Mouse (Mus musculus) limb, embryonic 13.5 days (tissue): Measurements from ENCODE around the gene Rbfox1. TPM values are rescaled to one million over a fixed set of nuclear protein-coding genes. Genes with fewer than 3 reads are reported as not detected.

Source experiments
- ATAC-seq: fragments of 200-750 bp; cut with Nextera tagmentation; 2 replicates; pipeline ENCODE4 v1.8.0; 2017; ENCODE audit warnings: low read depth, moderate number of reproducible peaks, moderate TSS enrichment; ENCODE audit not compliant: low FRiP score
- H3K27ac ChIP-seq: fragments of 300-500 bp; sonication (generic); 2 replicates; pipeline ENCODE4 v1.5.1; 2015; ENCODE audit warnings: inconsistent platforms, mild to moderate bottlenecking, moderate library complexity
- H3K27me3 ChIP-seq: fragments of 300-500 bp; sonication (generic); 2 replicates; pipeline ENCODE4 v1.6.1; 2015; ENCODE audit warnings: mild to moderate bottlenecking, inconsistent platforms
- H3K36me3 ChIP-seq: fragments of 300-500 bp; sonication (generic); 2 replicates; pipeline ENCODE4 v1.6.1; 2015; ENCODE audit warnings: inconsistent platforms, mild to moderate bottlenecking, moderate library complexity
- H3K4me1 ChIP-seq: fragments of 300-500 bp; sonication (generic); 2 replicates; pipeline ENCODE4 v1.6.1; 2015; ENCODE audit warnings: inconsistent platforms
- H3K4me2 ChIP-seq: fragments of 300-500 bp; sonication (generic); replicated peaks from 2 replicates; pipeline ENCODE4 v1.6.1; 2015; ENCODE audit warnings: inconsistent platforms, mild to moderate bottlenecking, moderate library complexity
- H3K4me3 ChIP-seq: fragments of 300-500 bp; sonication (generic); 2 replicates; pipeline ENCODE4 v1.5.1; 2015; ENCODE audit warnings: moderate library complexity, mild to moderate bottlenecking, inconsistent platforms
- H3K9ac ChIP-seq: fragments of 300-500 bp; sonication (generic); 2 replicates; pipeline ENCODE4 v1.6.1; 2015; ENCODE audit warnings: mild to moderate bottlenecking, inconsistent platforms
- H3K9me3 ChIP-seq: fragments of 300-500 bp; sonication (generic); 2 replicates; pipeline ENCODE4 v1.6.1; 2016; ENCODE audit warnings: inconsistent platforms
- WGBS: fragments of 180-500 bp; shearing (Covaris S2); methylation state at CpG from one replicate; pipeline ENCODE4 v1.1.7; 2015; 5-methylcytosine and 5-hydroxymethylcytosine counted together
- polyA plus RNA-seq: library from polyadenylated mRNA; unstranded; fragments of >200 nt; fragmentation: Nextera tagmentation; extraction: Ambion mirVana; gene quantifications from 2 replicates; pipeline ENCODE4 v1.2.1, GENCODE M21; 2015

The Rbfox1 gene
- polyA plus RNA-seq, 1 experiment from 2014 or later: 4.1 TPM

GRCm38 (mm10) chr16:6785026-6785425 is 899.9 kb downstream of the Rbfox1 start:
- no peaks in the 10 kb centered on the region for H3K36me3 ChIP-seq
- H3K4me2 ChIP-seq: no peak overlapping the region
- no peak overlapping the region for H3K27ac ChIP-seq
- WGBS: 48% methylated on average over 4 of the region's 4 CpGs
- H3K9ac ChIP-seq: no peak overlapping the region
- H3K4me3 ChIP-seq: no peak overlapping the region
- no peaks in the 10 kb centered on the region for H3K9me3 ChIP-seq
- ATAC-seq: no peak
- no peaks in the 10 kb centered on the region for H3K27me3 ChIP-seq
- no peaks in the 10 kb centered on the region for H3K4me1 ChIP-seq

DNA sequence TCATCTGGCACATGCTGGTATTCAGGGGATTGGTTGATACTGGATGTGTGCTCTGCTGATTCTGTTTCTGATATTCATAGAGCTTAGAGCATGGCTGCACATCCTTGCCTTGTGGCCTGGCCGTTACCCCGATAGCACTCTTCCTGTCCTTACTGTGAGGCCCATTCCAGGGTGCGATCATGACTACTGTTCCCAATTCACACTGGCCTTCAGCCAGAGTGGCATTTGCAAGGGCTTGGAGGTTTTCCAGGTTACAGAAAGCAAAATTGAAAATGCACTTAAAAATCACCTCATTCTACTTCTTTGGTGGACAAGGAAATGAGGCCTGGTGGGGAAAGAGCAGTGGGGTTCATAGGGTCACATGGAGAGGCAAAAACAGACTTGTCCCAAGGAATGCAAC is 906.1 kb downstream of the Rbfox1 start:
- H3K27ac ChIP-seq: no peak overlapping the region
- no peak overlapping the region for H3K4me3 ChIP-seq
- 0 out of 2 replicates have a peak, but pooled peaks cover 3% of the 10 kb centered on the region for H3K4me1 ChIP-seq
- H3K9ac ChIP-seq: no peak overlapping the region
- ATAC-seq: no peak
- H3K9me3 ChIP-seq: no peaks in the 10 kb centered on the region
- H3K4me2 ChIP-seq: no peak overlapping the region
- no peaks in the 10 kb centered on the region for H3K36me3 ChIP-seq
- no peaks in the 10 kb centered on the region for H3K27me3 ChIP-seq
- 69% methylated on average over 3 of the region's 3 CpGs for WGBS

GRCm38 (mm10) chr16:6791655-6792054 is 906.5 kb downstream of the Rbfox1 start:
- Histone ChIP-seq H3K4me3 (no peak overlapping the region), H3K9me3 (no peaks in the 10 kb centered on the region), H3K27me3 (no peaks in the 10 kb centered on the region), H3K27ac (no peak overlapping the region), H3K36me3 (no peaks in the 10 kb centered on the region), H3K4me2 (no peak overlapping the region), H3K9ac (no peak overlapping the region), H3K4me1 (0 out of 2 replicates have a peak, but pooled peaks cover 3% of the 10 kb centered on the region)
- ATAC-seq: peak; percentile 69
- 14% methylated on average over 9 of the region's 9 CpGs for WGBS

DNA sequence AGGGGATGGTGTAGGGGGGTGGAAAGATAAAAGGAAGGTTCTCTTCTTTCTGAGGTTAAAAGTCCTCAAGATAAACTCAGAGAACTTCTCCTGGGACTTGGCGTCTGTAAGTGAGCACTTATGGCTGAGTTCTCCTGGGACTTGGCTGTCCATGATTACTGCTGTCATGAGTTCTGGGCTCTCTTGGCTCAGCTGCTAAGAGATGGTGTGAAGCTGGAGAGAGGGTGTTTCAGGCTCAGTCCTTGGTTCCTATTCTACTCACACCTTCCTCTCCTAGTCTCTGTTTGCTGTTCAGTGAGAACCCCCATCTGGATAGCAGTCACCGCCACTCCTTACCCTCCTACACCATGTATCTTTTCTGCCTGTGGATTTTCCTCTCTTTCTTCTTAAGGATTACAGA is 921.1 kb downstream of the Rbfox1 start:
- no peaks in the 10 kb centered on the region for H3K4me1 ChIP-seq
- H3K9ac ChIP-seq: no peak overlapping the region
- no peaks in the 10 kb centered on the region for H3K9me3 ChIP-seq
- no peaks in the 10 kb centered on the region for H3K36me3 ChIP-seq
- no peak overlapping the region for H3K4me2 ChIP-seq
- H3K4me3 ChIP-seq: no peak overlapping the region
- no peak for ATAC-seq
- H3K27ac ChIP-seq: no peak overlapping the region
- no peaks in the 10 kb centered on the region for H3K27me3 ChIP-seq
- WGBS: 96% methylated on average over 2 of the region's 2 CpGs

DNA sequence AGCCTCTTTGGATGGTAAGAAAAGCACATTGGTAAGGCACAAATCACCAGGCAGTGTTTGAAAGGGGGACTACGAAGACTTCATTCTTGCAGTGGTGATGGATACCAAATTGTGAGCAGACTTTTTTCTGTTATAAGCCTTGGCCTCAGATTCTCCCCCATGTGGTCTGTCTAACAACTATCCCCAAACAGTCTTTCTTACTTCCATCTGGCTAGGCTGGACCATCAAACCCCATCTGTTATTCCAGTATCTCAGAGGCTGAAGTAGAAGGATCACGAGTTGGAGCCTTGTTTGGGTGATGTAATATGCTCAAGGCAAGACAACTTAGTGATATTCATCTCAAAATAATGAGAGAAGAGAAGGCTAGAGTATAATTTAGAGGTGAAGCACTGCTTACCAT is 922.7 kb downstream of the Rbfox1 start:
- Histone ChIP-seq H3K4me3 (no peak overlapping the region), H3K36me3 (no peaks in the 10 kb centered on the region), H3K9ac (no peak overlapping the region), H3K4me1 (peaks cover 5% of the 10 kb centered on the region), H3K4me2 (no peak overlapping the region), H3K27me3 (no peaks in the 10 kb centered on the region), H3K9me3 (no peaks in the 10 kb centered on the region), H3K27ac (no peak overlapping the region)
- WGBS: 78% methylated on average over 2 of the region's 2 CpGs
- no peak for ATAC-seq

DNA sequence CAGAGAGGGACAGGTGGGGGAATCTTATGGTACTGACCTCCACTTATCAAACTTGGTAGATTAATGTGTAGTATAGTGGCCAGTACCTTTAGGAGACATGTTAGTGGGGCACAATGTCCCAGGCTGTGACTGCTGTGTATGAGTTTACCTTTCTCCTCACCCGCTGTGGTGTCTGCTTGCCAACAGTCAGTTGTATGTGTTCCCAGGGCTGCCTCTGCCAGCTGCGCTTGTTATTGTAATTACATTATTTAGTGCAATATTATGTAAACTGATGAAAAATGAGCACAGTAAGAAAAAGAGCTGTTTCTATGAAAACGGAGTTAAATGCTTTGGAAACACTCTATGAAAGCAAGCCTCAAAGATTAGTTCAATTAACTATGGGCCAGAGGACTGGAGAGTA is 928.7 kb downstream of the Rbfox1 start:
- WGBS: 80% methylated on average over 3 of the region's 3 CpGs
- H3K9me3 ChIP-seq: no peaks in the 10 kb centered on the region
- peaks cover 20% of the 10 kb centered on the region for H3K4me1 ChIP-seq
- no peak overlapping the region for H3K9ac ChIP-seq
- no peak overlapping the region for H3K4me2 ChIP-seq
- no peak for ATAC-seq
- no peaks in the 10 kb centered on the region for H3K27me3 ChIP-seq
- no peak overlapping the region for H3K27ac ChIP-seq
- no peaks in the 10 kb centered on the region for H3K36me3 ChIP-seq
- H3K4me3 ChIP-seq: no peak overlapping the region

DNA sequence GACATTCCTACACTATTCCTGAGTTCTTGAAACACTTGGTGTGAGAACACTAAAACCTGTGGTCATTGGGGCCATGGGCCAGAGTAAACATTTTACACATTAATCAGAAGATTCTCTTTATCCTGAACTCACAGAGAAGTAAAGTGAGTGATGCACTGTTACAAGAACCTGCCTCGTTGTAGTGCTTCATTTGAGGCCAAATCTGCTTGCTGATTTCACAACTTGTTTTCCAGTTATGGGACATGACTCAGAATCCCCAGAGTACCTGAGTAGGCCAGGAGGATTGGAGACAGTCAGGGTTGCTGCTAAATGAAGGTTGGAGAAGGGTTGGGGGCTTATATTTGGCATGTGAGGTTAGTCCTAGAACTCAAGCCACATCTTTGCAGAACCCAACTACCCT is 936.6 kb downstream of the Rbfox1 start:
- WGBS: 82% methylated on average over 1 of the region's 1 CpGs
- no peaks in the 10 kb centered on the region for H3K27me3 ChIP-seq
- H3K36me3 ChIP-seq: no peaks in the 10 kb centered on the region
- H3K9me3 ChIP-seq: no peaks in the 10 kb centered on the region
- no peaks in the 10 kb centered on the region for H3K4me1 ChIP-seq
- H3K9ac ChIP-seq: no peak overlapping the region
- no peak for ATAC-seq
- no peak overlapping the region for H3K27ac ChIP-seq
- H3K4me2 ChIP-seq: no peak overlapping the region
- H3K4me3 ChIP-seq: no peak overlapping the region

GRCm38 (mm10) chr16:6829892-6830524 is 944.9 kb downstream of the Rbfox1 start:
- no peaks in the 10 kb centered on the region for H3K36me3 ChIP-seq
- H3K27ac ChIP-seq: no peak overlapping the region
- no peak for ATAC-seq
- H3K4me2 ChIP-seq: no peak overlapping the region
- no peak overlapping the region for H3K4me3 ChIP-seq
- H3K9me3 ChIP-seq: no peaks in the 10 kb centered on the region
- no peaks in the 10 kb centered on the region for H3K4me1 ChIP-seq
- 85% methylated on average over 6 of the region's 6 CpGs for WGBS
- H3K27me3 ChIP-seq: no peaks in the 10 kb centered on the region
- no peak overlapping the region for H3K9ac ChIP-seq

GRCm38 (mm10) chr16:6833486-6833885 is 948.3 kb downstream of the Rbfox1 start:
- H3K9ac ChIP-seq: no peak overlapping the region
- no peak overlapping the region for H3K4me2 ChIP-seq
- ATAC-seq: no peak
- no peak overlapping the region for H3K4me3 ChIP-seq
- H3K36me3 ChIP-seq: no peaks in the 10 kb centered on the region
- H3K4me1 ChIP-seq: no peaks in the 10 kb centered on the region
- no peaks in the 10 kb centered on the region for H3K27me3 ChIP-seq
- no peak overlapping the region for H3K27ac ChIP-seq
- no peaks in the 10 kb centered on the region for H3K9me3 ChIP-seq

DNA sequence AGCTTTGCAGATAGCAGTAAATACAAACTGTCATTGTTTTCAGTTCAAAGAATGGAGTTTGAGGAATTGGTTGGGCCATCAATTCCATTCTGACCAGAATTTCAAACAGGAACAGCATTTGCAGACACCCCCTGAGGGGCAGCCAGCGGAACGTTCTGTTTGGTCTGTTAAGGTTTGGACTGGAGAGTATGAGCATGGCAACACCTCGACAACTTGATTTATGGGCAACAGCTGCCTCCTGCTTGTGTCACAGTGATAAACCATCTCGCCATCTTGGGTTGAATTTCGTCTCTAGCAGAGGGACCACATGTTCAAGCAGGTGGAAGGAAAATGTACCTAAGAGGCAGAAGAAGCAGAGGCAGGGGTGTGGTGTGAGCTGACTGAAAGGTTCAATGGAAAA is 949.9 kb downstream of the Rbfox1 start:
- no peak overlapping the region for H3K4me2 ChIP-seq
- no peak overlapping the region for H3K9ac ChIP-seq
- H3K4me1 ChIP-seq: no peaks in the 10 kb centered on the region
- no peak for ATAC-seq
- H3K9me3 ChIP-seq: no peaks in the 10 kb centered on the region
- H3K4me3 ChIP-seq: no peak overlapping the region
- no peaks in the 10 kb centered on the region for H3K36me3 ChIP-seq
- no peaks in the 10 kb centered on the region for H3K27me3 ChIP-seq
- WGBS: 12% methylated on average over 5 of the region's 5 CpGs
- no peak overlapping the region for H3K27ac ChIP-seq

DNA sequence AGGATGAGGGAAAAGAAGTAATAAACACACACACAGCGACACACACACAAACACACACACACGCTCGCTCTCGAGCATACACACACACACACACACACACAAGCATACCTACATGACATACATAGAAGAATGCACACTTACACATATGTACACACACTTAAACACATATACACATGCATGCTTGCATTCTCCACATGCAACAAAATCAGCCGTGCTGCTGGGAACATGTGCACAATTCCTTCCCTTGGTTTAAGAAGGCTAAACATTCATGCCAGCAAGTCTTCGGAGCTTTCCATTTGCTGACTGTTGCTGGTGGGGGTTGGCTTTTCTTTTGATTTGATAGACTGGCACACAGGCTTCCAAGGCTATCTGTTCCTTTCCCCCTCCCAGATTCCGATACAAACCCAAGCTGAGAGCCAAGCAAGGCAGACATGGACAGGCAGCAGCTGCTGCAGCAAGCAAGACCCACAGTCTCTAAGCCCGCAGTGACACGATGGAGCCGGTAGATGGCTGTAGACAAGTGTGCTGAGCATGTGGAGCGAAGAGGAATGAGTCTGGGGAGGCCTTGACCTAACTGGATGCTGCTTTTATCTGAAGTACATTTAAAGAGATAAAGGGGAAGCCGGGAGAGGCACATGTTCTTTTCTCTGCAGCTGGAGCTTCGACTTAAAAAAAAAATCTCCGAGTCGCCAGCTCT is 954.3 kb downstream of the Rbfox1 start:
- no peak overlapping the region for H3K27ac ChIP-seq
- H3K4me2 ChIP-seq: no peak overlapping the region
- ATAC-seq: peak; percentile 64; the same call in 1 of the 2 replicates
- no peaks in the 10 kb centered on the region for H3K36me3 ChIP-seq
- H3K27me3 ChIP-seq: no peaks in the 10 kb centered on the region
- H3K9me3 ChIP-seq: no peaks in the 10 kb centered on the region
- peaks cover 3% of the 10 kb centered on the region; the same call in 1 of the 2 replicates for H3K4me1 ChIP-seq
- H3K4me3 ChIP-seq: no peak overlapping the region
- H3K9ac ChIP-seq: no peak overlapping the region
- WGBS: 42% methylated on average over 15 of the region's 15 CpGs

DNA sequence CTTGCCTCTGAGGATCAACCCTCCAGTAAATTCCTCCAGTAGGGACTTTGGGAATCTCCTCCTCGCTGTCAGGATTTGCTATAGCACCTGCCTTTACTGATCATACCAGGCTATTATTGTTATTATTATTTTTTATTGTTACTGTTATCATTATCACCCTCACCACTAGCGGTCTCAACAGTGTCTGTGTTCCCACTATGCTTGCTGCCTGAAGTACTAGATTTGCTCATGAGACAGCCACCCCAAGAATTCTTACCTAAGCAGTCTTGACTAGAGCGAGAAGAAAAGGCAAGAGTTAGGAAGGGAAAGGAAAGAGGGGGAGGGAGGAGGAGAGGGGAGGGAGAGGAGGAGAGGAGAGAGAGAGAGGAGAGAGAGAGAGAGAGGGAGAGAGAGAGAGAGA is 954.9 kb downstream of the Rbfox1 start:
- Histone ChIP-seq H3K9ac (no peak overlapping the region), H3K4me3 (no peak overlapping the region), H3K36me3 (no peaks in the 10 kb centered on the region), H3K4me2 (no peak overlapping the region), H3K27ac (no peak overlapping the region), H3K27me3 (no peaks in the 10 kb centered on the region), H3K9me3 (no peaks in the 10 kb centered on the region), H3K4me1 (peaks cover 3% of the 10 kb centered on the region; the same call in 1 of the 2 replicates)
- WGBS: 68% methylated on average over 3 of the region's 3 CpGs
- 0 out of 2 replicates have a peak, but pooled peaks have one; percentile 15 for ATAC-seq

DNA sequence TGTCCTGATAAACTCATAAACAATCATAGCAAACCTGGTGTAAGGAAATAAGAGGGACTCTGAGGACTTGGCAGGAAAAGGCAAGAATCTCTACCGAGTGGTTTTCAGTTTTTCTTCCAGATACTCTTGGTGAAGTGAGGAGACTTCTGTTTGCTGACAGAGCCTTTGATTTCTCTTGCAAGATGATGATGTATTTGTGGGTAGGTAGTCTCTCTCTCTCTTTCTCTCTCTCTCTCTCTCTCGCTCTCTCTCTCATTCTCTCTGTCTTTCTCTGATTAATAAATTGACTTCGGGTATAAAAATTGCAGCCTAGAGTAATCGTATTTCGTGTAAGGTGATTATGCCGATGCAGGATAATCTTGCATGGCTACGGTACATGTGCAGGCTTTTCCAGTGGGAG is 955.3 kb downstream of the Rbfox1 start:
- H3K27me3 ChIP-seq: no peaks in the 10 kb centered on the region

More for the DNA sequence above, 955.3 kb downstream of the Rbfox1 start:
- Histone ChIP-seq H3K9ac (no peak overlapping the region), H3K36me3 (no peaks in the 10 kb centered on the region), H3K4me2 (no peak overlapping the region), H3K4me1 (peaks cover 3% of the 10 kb centered on the region; the same call in 1 of the 2 replicates), H3K9me3 (no peaks in the 10 kb centered on the region), H3K27ac (no peak overlapping the region), H3K4me3 (no peak overlapping the region)
- 73% methylated on average over 7 of the region's 7 CpGs for WGBS
- no peak for ATAC-seq
